Mouse (Mus musculus) testis, adult 2 months (tissue): Measurements from ENCODE around the gene Kncn.

Experiments
- CTCF ChIP-seq: fragments of 200-500 bp; IDR thresholded peaks from 2 replicates; pipeline ENCODE4 v1.5.1; 2012; ENCODE audit warnings: low read depth, mild to moderate bottlenecking, inconsistent platforms, low read length, moderate library complexity; ENCODE audit not compliant: control insufficient read depth, insufficient read depth, insufficient replicate concordance
- POLR2A ChIP-seq: fragments of 200-500 bp; IDR thresholded peaks from 2 replicates; pipeline ENCODE4 v1.6.1; 2012; ENCODE audit warnings: low read depth, mild to moderate bottlenecking, inconsistent platforms, low read length, moderate library complexity; ENCODE audit not compliant: control insufficient read depth

- TF ChIP-seq CTCF = no peak
- TF ChIP-seq POLR2A = no peak
These were observed 24.4 kb downstream of the Kncn start for GRCm38 (mm10) chr4:115908641-115909040.
